Mouse (Mus musculus): ENCODE measurements around the gene Esrra.

The Esrra gene

GRCm38 (mm10) chr19:6921647-6922567, at the start of gene Esrra:
Esrra (minus strand) TSS chr19:6921813.
- peak; percentile 100 for DNase-seq (ENCODE audit: low read depth)

GRCm38 (mm10) chr19:6970460-6971085, 49.0 kb upstream of the Esrra start:
- peak; percentile 84 for DNase-seq (ENCODE audit: low read depth)

GRCm38 (mm10) chr19:6969665-6970381, 48.2 kb upstream of the Esrra start:
- DNase-seq (ENCODE audit: low read depth), result peak; percentile 70

- no peak for DNase-seq (ENCODE audit: low read depth)
These were observed 47.7 kb upstream of the Esrra start for GRCm38 (mm10) chr19:6969291-6969664.

- DNase-seq (ENCODE audit: low read depth), result peak; percentile 36
These were observed 47.1 kb upstream of the Esrra start for GRCm38 (mm10) chr19:6968491-6969271.

- no peak for DNase-seq (ENCODE audit: low read depth)
These were observed 34.8 kb upstream of the Esrra start for GRCm38 (mm10) chr19:6956461-6956860.

GRCm38 (mm10) chr19:6955424-6955823, 33.8 kb upstream of the Esrra start:
- DNase-seq (ENCODE audit: low read depth), result no peak

GRCm38 (mm10) chr19:6954046-6954445, 32.4 kb upstream of the Esrra start:
- DNase-seq (ENCODE audit: low read depth), result no peak

GRCm38 (mm10) chr19:6952712-6953037, 31.1 kb upstream of the Esrra start:
- peak; percentile 84 for DNase-seq (ENCODE audit: low read depth)

- DNase-seq (ENCODE audit: low read depth), result peak; percentile 74
These were observed 30.5 kb upstream of the Esrra start for GRCm38 (mm10) chr19:6951994-6952711.

GRCm38 (mm10) chr19:6951381-6951968, 29.9 kb upstream of the Esrra start:
- DNase-seq (ENCODE audit: low read depth), result peak; percentile 96

GRCm38 (mm10) chr19:6950613-6951153, 29.1 kb upstream of the Esrra start:
- peak; percentile 63 for DNase-seq (ENCODE audit: low read depth)

- no peak for DNase-seq (ENCODE audit: low read depth)
These were observed 28.3 kb upstream of the Esrra start for GRCm38 (mm10) chr19:6949951-6950350.

- no peak for DNase-seq (ENCODE audit: low read depth)
These were observed 27.9 kb upstream of the Esrra start for GRCm38 (mm10) chr19:6949532-6949931.

GRCm38 (mm10) chr19:6948186-6948585, 26.6 kb upstream of the Esrra start:
- no peak for DNase-seq (ENCODE audit: low read depth)

- DNase-seq (ENCODE audit: low read depth), result no peak
These were observed 26.1 kb upstream of the Esrra start for GRCm38 (mm10) chr19:6947742-6948141.

GRCm38 (mm10) chr19:6943709-6944108, 22.1 kb upstream of the Esrra start:
- DNase-seq (ENCODE audit: low read depth), result no peak

- DNase-seq (ENCODE audit: low read depth), result no peak
These were observed 21.2 kb upstream of the Esrra start for GRCm38 (mm10) chr19:6942764-6943163.

GRCm38 (mm10) chr19:6942249-6942691, 20.7 kb upstream of the Esrra start, which contains the start of gene Gpr137:
Gpr137 (minus strand) TSS chr19:6942480.
- peak; percentile 93 for DNase-seq (ENCODE audit: low read depth)
